Mouse (Mus musculus): Measurements from ENCODE around the gene Rap2c. TPM values are rescaled to one million over a fixed set of nuclear protein-coding genes. Genes with fewer than 3 reads are reported as not detected.

Rap2c gene
- 18.3 and 18.4 TPM in 2 replicates for polyA plus RNA-seq (2015; fragmentation: Nextera tagmentation; extraction: Ambion mirVana)

DNA sequence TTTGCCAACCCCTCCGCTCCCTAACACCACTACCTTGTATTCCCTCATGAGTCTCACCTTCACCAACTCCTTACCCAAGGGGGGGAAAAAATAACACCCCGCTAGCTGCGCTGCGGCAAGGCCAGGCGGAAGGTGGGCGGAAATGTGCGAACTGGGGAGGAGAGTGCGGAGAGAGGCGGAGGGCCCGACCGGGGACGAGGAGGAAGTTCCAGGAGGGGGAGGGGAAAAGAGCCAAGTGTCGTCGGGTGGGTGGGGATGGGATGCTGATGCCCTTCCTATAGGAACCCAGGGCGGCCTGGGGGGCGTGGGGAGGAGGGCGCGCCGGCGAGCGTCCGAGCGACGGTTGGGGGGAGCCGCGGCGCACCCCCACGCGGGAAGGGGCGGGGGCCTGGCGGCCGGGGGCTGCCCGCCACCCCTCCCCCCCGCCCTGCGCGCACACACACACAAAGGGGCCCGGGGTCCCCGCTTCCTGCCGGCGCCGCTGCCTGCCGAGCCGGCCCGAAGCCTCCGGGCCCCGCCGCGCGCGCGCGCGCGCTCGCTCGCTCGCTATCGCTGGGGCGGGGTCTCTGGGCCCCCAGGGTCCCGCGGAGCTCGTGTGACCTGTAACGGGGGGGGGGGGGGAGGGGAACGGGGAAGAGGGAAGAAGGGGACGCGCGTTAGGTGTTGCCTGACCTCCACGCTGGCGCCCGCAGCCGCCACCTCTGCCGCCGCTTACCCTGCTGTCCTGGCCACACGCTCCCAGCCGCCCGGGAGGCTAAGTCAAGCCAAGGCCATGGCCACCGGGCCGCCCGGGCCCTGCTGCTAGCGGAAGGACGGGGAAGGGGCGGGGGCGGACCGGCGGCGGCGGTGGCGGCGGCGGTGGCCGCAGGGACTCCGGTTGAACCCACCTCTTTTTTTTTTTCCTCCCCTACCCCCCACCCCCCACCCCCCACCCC, at the start of gene Rap2c:
Gene Rap2c, minus strand, starts transcription at position 168 of the 935 bp plus-strand sequence.
- Histone ChIP-seq H3K4me1 (replicated peaks) (peaks cover 27% of the 10 kb centered on the region), H3K4me3 (replicated peaks) (peak within 1 kb of the TSS; percentile 52), H3K9ac (replicated peaks) (peak within 1 kb of the TSS; percentile 80), H3K27ac (peak within 1 kb of the TSS; percentile 91), H3K9me3 (no peaks in the 10 kb centered on the region), H3K27me3 (no peaks in the 10 kb centered on the region), H3K36me3 (peaks cover 4% of the 10 kb centered on the region; the same call in 1 of the 2 replicates), H3K4me2 (replicated peaks) (peak within 1 kb of the TSS; percentile 64)
- 24% methylated on average over 30 of the region's 92 CpGs for WGBS
- peak; percentile 84 for ATAC-seq

DNA sequence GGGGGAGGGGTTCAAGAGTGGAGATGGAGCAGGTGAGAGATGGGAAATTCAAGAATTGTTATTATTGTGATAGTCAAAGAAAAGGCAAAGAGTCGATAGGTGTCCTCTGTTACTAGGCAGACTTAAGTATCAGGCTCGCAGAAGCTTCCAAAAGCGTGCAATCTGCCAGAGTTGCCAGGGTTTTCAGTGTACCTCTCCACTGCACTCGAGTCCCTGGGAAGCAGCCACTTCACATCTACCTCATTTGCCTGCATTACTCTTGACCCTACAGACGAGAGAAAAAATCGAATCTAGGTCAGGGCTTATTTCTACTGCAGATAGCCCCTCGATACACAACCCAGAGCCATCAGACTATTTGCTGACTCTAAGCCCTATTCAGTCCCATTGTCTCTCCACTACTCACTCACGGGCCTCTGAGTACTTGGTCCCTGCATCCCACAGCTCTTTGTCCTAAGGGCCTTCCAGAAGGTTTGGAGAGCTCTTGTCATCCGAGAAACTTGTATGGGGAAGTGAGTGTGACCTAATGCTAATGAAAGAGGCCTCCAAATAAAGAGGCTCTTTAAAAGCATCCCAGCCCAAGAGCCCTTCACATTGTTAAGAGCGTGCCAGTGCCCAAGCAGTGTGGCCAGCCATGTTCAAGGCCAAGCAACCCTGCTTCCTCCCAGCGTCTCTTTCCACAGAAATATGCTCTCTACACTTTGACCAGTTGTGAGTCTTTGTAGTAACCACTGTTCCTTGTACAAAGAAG, 48.9 kb upstream of the Rap2c start:
- Histone ChIP-seq H3K9ac (replicated peaks) (no peak overlapping the region), H3K4me1 (replicated peaks) (no peaks in the 10 kb centered on the region), H3K4me2 (replicated peaks) (no peak overlapping the region), H3K36me3 (no peaks in the 10 kb centered on the region), H3K4me3 (replicated peaks) (no peak overlapping the region), H3K27me3 (no peaks in the 10 kb centered on the region), H3K9me3 (no peaks in the 10 kb centered on the region), H3K27ac (no peak overlapping the region)
- peak; percentile 50; the same call in 1 of the 2 replicates for ATAC-seq
- WGBS: 75% methylated on average over 11 of the region's 11 CpGs

DNA sequence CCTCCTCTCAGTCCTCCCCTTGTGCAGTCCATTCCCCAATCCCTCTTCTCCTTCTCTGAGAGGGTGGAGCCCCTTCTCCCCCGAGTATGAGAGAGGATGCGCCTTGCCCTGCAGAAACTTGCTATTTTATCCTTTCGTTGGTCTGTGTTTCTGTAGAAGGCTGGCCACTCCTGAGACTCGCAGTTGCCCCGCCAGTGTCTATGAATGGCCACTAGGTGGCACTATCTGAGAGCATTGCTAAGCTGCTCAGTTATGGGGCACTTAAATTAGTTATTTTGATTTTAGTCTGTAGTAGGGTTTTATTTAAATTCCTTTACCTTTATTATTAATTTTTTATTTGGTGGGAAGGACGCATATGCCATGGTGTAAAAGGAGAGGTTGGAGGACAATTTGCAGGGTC, 48.0 kb upstream of the Rap2c start:
- no peaks in the 10 kb centered on the region for H3K9me3 ChIP-seq
- H3K4me3 ChIP-seq (replicated peaks): no peak overlapping the region
- no peaks in the 10 kb centered on the region for H3K36me3 ChIP-seq
- peak; percentile 66; the same call in 1 of the 2 replicates for ATAC-seq
- WGBS: 30% methylated on average over 6 of the region's 6 CpGs
- no peaks in the 10 kb centered on the region for H3K4me1 ChIP-seq (replicated peaks)
- no peak overlapping the region for H3K27ac ChIP-seq
- no peak overlapping the region for H3K9ac ChIP-seq (replicated peaks)
- H3K27me3 ChIP-seq: no peaks in the 10 kb centered on the region
- no peak overlapping the region for H3K4me2 ChIP-seq (replicated peaks)

DNA sequence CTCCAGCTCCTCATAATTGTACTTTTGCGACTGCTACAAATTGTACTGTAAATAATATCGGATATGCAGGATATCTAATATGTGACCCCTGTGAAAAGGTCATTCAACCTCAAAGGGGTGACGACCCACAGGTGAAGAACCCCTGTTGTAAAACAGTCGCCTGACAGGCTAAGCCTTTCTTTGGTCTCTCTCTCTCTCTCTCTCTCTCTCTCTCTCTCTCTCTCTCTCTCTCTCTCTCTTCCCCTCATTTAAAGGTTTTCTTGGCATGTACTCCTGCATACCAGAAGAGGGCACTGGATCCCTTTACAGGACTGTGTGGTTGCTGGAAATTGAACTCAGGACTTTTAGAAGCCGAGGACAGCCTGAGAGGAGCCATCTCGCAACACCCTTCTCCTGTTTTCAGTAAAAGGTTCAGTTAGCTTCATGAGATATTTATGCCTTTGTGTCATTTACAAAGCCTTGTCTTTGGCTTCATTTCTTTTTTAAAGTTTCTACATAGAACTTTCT, 47.4 kb upstream of the Rap2c start:
- Histone ChIP-seq H3K4me2 (replicated peaks) (no peak overlapping the region), H3K9ac (replicated peaks) (no peak overlapping the region), H3K4me1 (replicated peaks) (no peaks in the 10 kb centered on the region), H3K9me3 (no peaks in the 10 kb centered on the region), H3K27me3 (no peaks in the 10 kb centered on the region), H3K36me3 (no peaks in the 10 kb centered on the region), H3K4me3 (replicated peaks) (no peak overlapping the region), H3K27ac (no peak overlapping the region)
- WGBS: 73% methylated on average over 6 of the region's 6 CpGs
- no peak for ATAC-seq

DNA sequence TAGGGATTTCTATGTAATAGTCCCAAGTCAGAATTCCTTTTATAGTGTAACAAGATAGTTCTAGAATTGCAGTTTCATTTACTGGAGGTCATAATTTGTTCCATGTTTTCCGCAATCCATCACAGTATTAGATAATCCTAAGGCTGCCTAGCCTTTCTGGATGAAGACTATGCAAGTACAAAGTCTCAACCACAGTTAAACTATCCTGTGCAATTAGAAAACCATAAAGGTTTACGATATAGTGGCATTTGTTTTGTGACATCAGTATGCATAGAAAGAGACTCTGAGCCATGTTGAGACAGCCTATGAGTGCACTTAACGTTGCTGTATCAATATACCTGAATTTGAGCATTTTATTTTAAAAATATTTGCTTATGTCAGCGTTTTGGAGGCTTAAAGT, 42.4 kb upstream of the Rap2c start:
- Histone ChIP-seq H3K27ac (no peak overlapping the region), H3K4me1 (replicated peaks) (no peaks in the 10 kb centered on the region), H3K9me3 (no peaks in the 10 kb centered on the region), H3K4me2 (replicated peaks) (no peak overlapping the region), H3K27me3 (no peaks in the 10 kb centered on the region), H3K36me3 (no peaks in the 10 kb centered on the region), H3K4me3 (replicated peaks) (no peak overlapping the region), H3K9ac (replicated peaks) (no peak overlapping the region)
- ATAC-seq: no peak
- 69% methylated on average over 4 of the region's 4 CpGs for WGBS

DNA sequence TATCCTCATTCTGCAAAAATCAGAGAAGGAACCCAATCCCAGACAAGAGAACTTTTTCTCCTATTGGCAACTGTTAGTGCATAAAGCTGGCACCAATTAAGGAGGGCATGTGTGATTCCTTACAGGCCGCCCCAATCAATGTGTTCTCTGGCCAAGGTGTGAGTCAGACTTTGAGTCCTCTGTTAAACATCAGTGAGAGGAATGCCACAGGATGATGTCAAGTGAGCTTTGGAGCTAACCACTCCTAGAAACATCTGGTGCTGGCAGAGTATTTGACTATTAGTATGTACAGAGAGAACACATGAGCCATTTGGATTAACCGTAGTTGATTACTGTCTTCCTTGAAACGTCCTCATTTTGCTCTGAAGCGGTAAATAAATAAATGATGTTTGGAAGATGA, 40.9 kb upstream of the Rap2c start:
- no peaks in the 10 kb centered on the region for H3K36me3 ChIP-seq
- no peak overlapping the region for H3K4me2 ChIP-seq (replicated peaks)
- WGBS: 94% methylated on average over 4 of the region's 4 CpGs
- H3K4me3 ChIP-seq (replicated peaks): no peak overlapping the region
- H3K27me3 ChIP-seq: no peaks in the 10 kb centered on the region
- no peak overlapping the region for H3K27ac ChIP-seq
- no peaks in the 10 kb centered on the region for H3K9me3 ChIP-seq
- no peaks in the 10 kb centered on the region for H3K4me1 ChIP-seq (replicated peaks)
- no peak for ATAC-seq
- no peak overlapping the region for H3K9ac ChIP-seq (replicated peaks)

DNA sequence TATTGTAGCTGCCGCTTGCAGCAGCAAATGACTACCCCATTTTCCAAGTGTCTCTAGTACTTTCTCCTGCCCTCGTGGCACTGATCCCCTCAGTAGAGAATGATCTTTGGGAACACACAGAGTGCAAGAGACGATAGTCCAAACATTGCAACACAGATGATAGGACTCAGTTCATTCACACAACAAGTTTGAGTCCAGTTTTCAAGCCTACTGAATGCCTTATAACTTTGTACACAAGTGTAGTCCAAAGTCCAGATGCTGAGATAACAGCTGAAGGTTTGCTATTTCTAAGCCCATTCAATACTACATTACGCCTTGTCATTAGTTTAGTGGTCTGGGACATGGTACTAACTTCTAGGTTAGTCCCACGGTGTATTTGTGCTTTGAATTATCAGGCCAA, 40.5 kb upstream of the Rap2c start:
- WGBS: 77% methylated on average over 5 of the region's 5 CpGs
- Histone ChIP-seq H3K36me3 (no peaks in the 10 kb centered on the region), H3K4me1 (replicated peaks) (no peaks in the 10 kb centered on the region), H3K27me3 (no peaks in the 10 kb centered on the region), H3K4me3 (replicated peaks) (no peak overlapping the region), H3K9me3 (no peaks in the 10 kb centered on the region), H3K27ac (no peak overlapping the region), H3K9ac (replicated peaks) (no peak overlapping the region), H3K4me2 (replicated peaks) (no peak overlapping the region)
- no peak for ATAC-seq

DNA sequence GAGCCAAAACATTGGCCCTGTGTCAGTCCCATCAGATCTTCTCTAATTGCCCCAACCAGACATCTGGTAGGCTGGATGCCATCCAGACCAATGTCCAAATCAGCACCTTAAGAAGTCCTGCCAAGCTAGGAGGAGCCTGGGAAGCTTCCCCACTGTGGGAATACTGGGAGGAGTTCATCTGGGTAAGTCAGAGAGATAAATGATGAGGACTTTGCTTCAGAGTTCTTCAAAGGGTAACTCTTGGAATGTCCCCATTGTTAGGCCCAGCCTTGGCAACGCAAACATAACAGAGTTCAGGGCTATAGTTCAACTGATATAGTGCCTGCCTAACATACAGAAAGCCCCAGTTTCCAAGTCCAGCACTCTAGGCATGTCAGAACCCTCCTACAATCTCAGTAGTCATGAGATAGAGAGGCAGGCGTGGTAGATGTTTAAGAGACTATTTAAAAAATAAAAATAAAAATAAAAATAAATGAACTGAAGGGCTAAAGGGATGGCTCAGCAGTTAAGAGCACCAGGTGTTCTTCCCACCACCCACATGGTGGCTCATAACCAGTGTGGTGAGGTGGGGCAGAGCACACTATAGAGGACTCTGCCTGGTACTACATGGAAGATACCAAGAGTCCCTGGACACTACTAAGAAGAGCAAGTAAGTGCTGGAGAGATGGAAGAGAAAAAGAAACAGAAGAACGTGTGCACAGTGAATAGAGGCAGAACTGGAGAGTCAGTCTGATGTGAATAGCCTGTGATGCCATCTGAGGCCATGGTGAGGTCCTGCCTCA, 34.1 kb upstream of the Rap2c start:
- no peak overlapping the region for H3K9ac ChIP-seq (replicated peaks)
- no peak for ATAC-seq

DNA sequence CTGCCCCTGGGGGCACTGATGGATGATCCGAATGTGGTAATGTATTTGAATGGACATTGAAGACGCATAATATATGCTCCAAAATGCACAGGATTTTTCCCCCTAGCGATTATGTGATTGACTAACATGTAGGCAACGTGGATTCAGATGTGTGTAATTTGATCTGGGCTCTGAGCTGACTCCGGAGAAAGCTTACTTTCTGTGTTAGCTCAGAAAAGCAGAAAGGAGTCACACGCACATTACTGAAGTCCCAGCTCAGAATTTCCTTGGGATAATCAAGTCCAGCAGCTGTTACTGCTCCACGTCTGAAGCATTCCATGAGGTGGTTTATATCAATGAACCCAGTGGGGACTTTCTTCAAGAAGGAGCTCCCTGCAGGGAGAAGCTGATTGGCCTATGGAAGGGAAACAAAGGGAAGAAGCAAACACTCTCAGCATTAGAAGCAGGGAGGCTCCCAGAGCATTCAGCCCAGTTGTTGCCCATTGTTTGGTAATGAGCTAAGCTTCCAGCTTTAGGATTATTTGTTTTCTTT, 17.9 kb upstream of the Rap2c start:
- no peak overlapping the region for H3K4me3 ChIP-seq (replicated peaks)
- H3K27ac ChIP-seq: no peak overlapping the region
- no peak overlapping the region for H3K9ac ChIP-seq (replicated peaks)
- 0 out of 2 replicates have a peak overlapping the region, but pooled peaks have one; percentile 1 for H3K4me2 ChIP-seq (replicated peaks)
- H3K4me1 ChIP-seq (replicated peaks): no peaks in the 10 kb centered on the region; the same call in 1 of the 2 replicates
- 0 out of 2 replicates have a peak, but pooled peaks cover 3% of the 10 kb centered on the region for H3K27me3 ChIP-seq
- no peak for ATAC-seq
- H3K9me3 ChIP-seq: no peaks in the 10 kb centered on the region
- whole genome bisulfite sequencing: 15% methylated on average over 7 of the region's 7 CpGs
- no peaks in the 10 kb centered on the region for H3K36me3 ChIP-seq

More for the DNA sequence above, 34.1 kb upstream of the Rap2c start:
- Histone ChIP-seq H3K27me3 (no peaks in the 10 kb centered on the region), H3K9me3 (no peaks in the 10 kb centered on the region), H3K4me3 (replicated peaks) (no peak overlapping the region), H3K4me1 (replicated peaks) (no peaks in the 10 kb centered on the region), H3K36me3 (no peaks in the 10 kb centered on the region), H3K4me2 (replicated peaks) (no peak overlapping the region), H3K27ac (no peak overlapping the region)
- 85% methylated on average over 3 of the region's 3 CpGs for WGBS

DNA sequence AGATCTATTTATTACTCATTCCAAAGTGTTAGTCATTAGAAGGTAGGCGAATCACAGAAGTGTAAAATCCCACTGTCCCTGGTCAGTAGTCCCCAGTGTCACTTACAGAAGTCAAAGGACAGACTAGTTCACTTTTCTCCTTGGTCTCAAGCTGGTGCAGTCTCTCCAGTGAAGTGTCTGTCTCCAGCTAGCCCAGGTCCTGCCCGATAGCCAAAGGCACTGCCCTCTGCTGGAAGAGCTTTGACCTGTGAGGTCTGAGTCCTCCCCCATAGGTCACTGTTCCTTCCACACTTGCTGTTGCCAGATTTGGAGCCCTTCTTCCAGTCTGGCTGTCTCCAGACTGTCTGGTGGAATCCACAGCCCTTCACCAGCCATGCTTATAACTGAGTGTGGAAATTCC, 2.1 kb upstream of the Rap2c start:
- Histone ChIP-seq H3K4me2 (replicated peaks) (no peak overlapping the region), H3K9ac (replicated peaks) (no peak overlapping the region), H3K9me3 (no peaks in the 10 kb centered on the region), H3K36me3 (no peaks in the 10 kb centered on the region), H3K27ac (no peak overlapping the region), H3K27me3 (no peaks in the 10 kb centered on the region), H3K4me3 (replicated peaks) (no peak overlapping the region), H3K4me1 (replicated peaks) (peaks cover 23% of the 10 kb centered on the region)
- 33% methylated on average over 2 of the region's 2 CpGs for WGBS
- no peak for ATAC-seq

DNA sequence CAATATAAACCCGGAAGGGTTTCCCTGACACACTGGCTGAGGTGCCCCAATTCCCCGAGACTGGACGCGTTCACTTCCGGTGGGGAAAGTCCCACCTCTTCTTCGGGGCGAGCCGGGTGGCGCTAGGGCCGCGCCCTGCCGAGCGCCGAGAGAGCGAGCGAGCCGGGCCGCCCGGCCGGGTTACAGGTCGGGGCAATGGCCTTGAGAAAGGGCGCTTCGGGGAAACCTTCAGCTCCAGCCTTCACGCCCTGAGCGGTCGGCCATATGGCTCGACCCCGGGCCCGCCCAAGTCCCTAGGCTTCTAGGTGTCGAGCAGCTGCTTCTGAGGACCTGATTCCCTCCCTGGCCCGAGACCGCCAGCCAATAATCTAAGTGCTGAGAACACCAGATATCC, 965 bp upstream of the Rap2c start:
- Histone ChIP-seq H3K36me3 (peaks cover under 1% of the 10 kb centered on the region; the same call in 1 of the 2 replicates), H3K27ac (peak overlapping the region; percentile 91), H3K4me3 (replicated peaks) (peak overlapping the region; percentile 52), H3K4me1 (replicated peaks) (peaks cover 24% of the 10 kb centered on the region), H3K9me3 (no peaks in the 10 kb centered on the region), H3K9ac (replicated peaks) (peak overlapping the region; percentile 80; the same call in 1 of the 2 replicates), H3K4me2 (replicated peaks) (peak overlapping the region; percentile 64), H3K27me3 (no peaks in the 10 kb centered on the region)
- 30% methylated on average over 18 of the region's 32 CpGs for WGBS
- ATAC-seq: peak; percentile 95

Measured in midbrain, embryonic 13.5 days (tissue).